Mouse (Mus musculus): Measurements from ENCODE around the gene 4930556J24Rik.
"Not testable (repeated sequence)": the region's sequence is repeated elsewhere in the genome, so short reads cannot be mapped to it uniquely, and the experiment has no call there.

- not testable (repeated sequence) for TF ChIP-seq CHD2 (IDR thresholded peaks at IDR 0.05; ENCODE audit: low read length); CTCF (IDR thresholded peaks at IDR 0.05 in 2 of 3, conservative IDR thresholded peaks at IDR 0.05 in 1 of 3; ENCODE audit: control insufficient read depth in 1 of 3, insufficient read depth in 1 of 3, low read depth in 2 of 3, low read length in 3 of 3, poor library complexity in 1 of 3, severe bottlenecking in 1 of 3); SMC3 (IDR thresholded peaks at IDR 0.05; ENCODE audit: low read depth, low read length); USF1 (IDR thresholded peaks at IDR 0.05; ENCODE audit: low read depth, low read length)
These were observed 21.7 kb downstream of the 4930556J24Rik start for GRCm38 (mm10) chr11:3954876-3955275.

All from MEL (cell line).